13 mouse cellular contexts compared by ENCODE assay signal in genomic region chr11:68146456-68146851, GRCm38 (mm10).
DNase-seq lines count a peak whose midpoint lies in the region; ATAC-seq and TF ChIP-seq lines count a peak whose summit lies in the region.
"Had no signal": no experiment of that assay in that cellular context is flagged by ENCODE, and none has a peak within 500 bp of the region (broad histone marks: within the 10 kb centered on the region; RNA-seq: fewer than 3 reads in every experiment).

No protein-coding gene starts in this region.

- no peak overlapping the region for H3K9ac ChIP-seq in forebrain, postnatal 0 days
- H3K9ac ChIP-seq in midbrain, embryonic 11.5 days (ENCODE audit: low read length), result peak overlapping the region; percentile 56

- peak; percentile 30 for ATAC-seq in forebrain, postnatal 0 days
- ATAC-seq in midbrain, embryonic 11.5 days (ENCODE audit: low FRiP score), result peak; percentile 36
- ATAC-seq: activated CD4-positive, CD25-positive, alpha-beta regulatory T cell, adult 4 months had no signal

- no peaks in the 10 kb centered on the region for H3K9me3 ChIP-seq in forebrain, postnatal 0 days (ENCODE audit: low read length)
- H3K9me3 ChIP-seq in midbrain, embryonic 11.5 days (ENCODE audit: control insufficient read depth, low read length), result no peaks in the 10 kb centered on the region

- H3K27me3 ChIP-seq in forebrain, postnatal 0 days (ENCODE audit: insufficient read depth, low read length), result no peaks in the 10 kb centered on the region; the same call in 1 of the 2 replicates
- H3K27me3 ChIP-seq in midbrain, embryonic 11.5 days (ENCODE audit: control insufficient read depth, insufficient read depth, low read length), result peaks cover 9% of the 10 kb centered on the region

- H3K4me1 ChIP-seq in forebrain, postnatal 0 days (ENCODE audit: insufficient read depth), result peaks cover 24% of the 10 kb centered on the region
- H3K4me1 ChIP-seq in midbrain, embryonic 11.5 days (ENCODE audit: control insufficient read depth, insufficient read depth, low read length), result peaks cover 63% of the 10 kb centered on the region

- 28% methylated on average over 4 of the region's 4 CpGs for WGBS in forebrain, postnatal 0 days
- WGBS in midbrain, embryonic 11.5 days, result 7% methylated on average over 4 of the region's 4 CpGs

- 0 out of 2 replicates have a peak overlapping the region, but pooled peaks have one; percentile 47 for H3K27ac ChIP-seq in forebrain, postnatal 0 days (ENCODE audit: low read depth, low read length)
- peak overlapping the region; percentile 94 for H3K27ac ChIP-seq in midbrain, embryonic 11.5 days (ENCODE audit: low read depth, low read length)

- TF ChIP-seq CTCF in brain, embryonic 14.5 days (IDR thresholded peaks at IDR 0.05; ENCODE audit: borderline replicate concordance, extremely low read depth, insufficient read depth, insufficient read length), result peak; percentile 10; the same call in 1 of the 2 replicates
- TF ChIP-seq CTCF in forebrain, postnatal 0 days (IDR thresholded peaks at IDR 0.05; ENCODE audit: low read depth), result no peak

- H3K36me3 ChIP-seq in forebrain, postnatal 0 days (ENCODE audit: insufficient read depth), result no peaks in the 10 kb centered on the region
- H3K36me3 ChIP-seq in midbrain, embryonic 11.5 days (ENCODE audit: control insufficient read depth, insufficient read depth, low read length), result no peaks in the 10 kb centered on the region

- H3K4me2 ChIP-seq in forebrain, postnatal 0 days (ENCODE audit: low read depth), result no peak overlapping the region
- no peak overlapping the region; the same call in 1 of the 2 replicates for H3K4me2 ChIP-seq in midbrain, embryonic 11.5 days

- no peak overlapping the region for H3K4me3 ChIP-seq in forebrain, postnatal 0 days (ENCODE audit: low read depth, low read length)
- no peak overlapping the region for H3K4me3 ChIP-seq in midbrain, embryonic 11.5 days (ENCODE audit: low read depth, low read length)

- TF ChIP-seq POLR2A in brain, embryonic 14.5 days (IDR thresholded peaks at IDR 0.05; ENCODE audit: borderline replicate concordance, extremely low read depth, insufficient read depth, insufficient read length, poor library complexity, severe bottlenecking), result no peak

- DNase-seq in ES-CJ7 (ENCODE audit: low read depth, low spot score), result peak; percentile 85
- DNase-seq in brain, embryonic 14.5 days (ENCODE audit: low read depth), result peak; percentile 86
- DNase-seq in forebrain, postnatal 0 days, result peak; percentile 20
- peak; percentile 88 for DNase-seq in midbrain, embryonic 11.5 days (ENCODE audit: low spot score, missing footprints)
- no peak for DNase-seq in lung, postnatal 10 days
- DNase-seq in kidney, postnatal 36 days, result no peak
- DNase-seq in testis, postnatal 14 days (ENCODE audit: low spot score), result no peak
- DNase-seq in urinary bladder, postnatal 36 days (ENCODE audit: low spot score in 2 of 2), result no peak
- DNase-seq: heart, adult 18-20 months; kidney, adult 11 months; layer of hippocampus, postnatal 36 days; right cerebral cortex, postnatal 4 days had no signal

Comparison
In these comparisons a context has a peak if more than half of its experiments do, and no peak if none do; other contexts are left out.
1. DNase-seq: peak in ES-CJ7 (single experiment), brain, embryonic 14.5 days (single experiment), forebrain, postnatal 0 days (single experiment) and midbrain, embryonic 11.5 days (single experiment); none in lung, postnatal 10 days (single experiment), kidney, postnatal 36 days (0 of 2), testis, postnatal 14 days (single experiment) and urinary bladder, postnatal 36 days (0 of 2).